Comparison of ENCODE assay signal across 8 mouse cellular contexts in the genomic region with DNA sequence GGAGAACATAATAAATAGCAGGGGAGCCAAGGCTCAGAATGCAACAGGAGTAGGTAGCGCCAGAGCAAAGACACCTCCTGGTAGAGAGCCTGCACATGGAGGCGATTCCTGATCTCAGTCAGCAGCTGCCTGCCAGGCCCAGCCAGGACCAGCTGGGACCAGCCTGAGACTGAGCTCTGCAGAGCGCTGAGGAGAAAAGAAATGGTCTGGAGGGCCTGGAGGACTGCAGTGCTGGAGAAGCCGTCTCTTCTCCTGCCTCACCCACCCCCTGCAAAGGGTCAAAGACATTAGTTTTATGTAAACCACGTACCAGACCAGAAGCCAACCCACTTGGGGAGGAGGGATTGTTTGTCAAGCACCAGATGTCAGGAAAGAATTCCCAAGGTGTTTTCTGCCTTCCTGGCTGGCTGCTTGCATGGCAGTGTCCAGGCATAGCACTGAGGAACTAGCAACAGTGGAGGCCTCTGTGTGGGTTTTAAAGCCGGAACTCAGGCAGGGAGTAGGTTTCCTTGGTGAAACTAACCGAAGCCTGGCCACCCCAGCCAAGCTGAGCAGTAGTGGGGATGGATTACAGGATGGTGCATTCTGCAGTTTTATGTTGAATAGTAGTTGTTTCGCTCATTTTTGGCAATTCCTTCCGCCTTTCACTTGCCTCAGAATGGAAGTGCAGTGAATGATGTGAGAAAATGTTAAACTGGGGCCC.
DNase-seq lines count a peak whose midpoint lies in the region; ATAC-seq lines count a peak whose summit lies in the region.

No protein-coding gene starts in this region.

- DNase-seq in lung, postnatal 25 days (ENCODE audit: low spot score), result no peak
- DNase-seq in kidney, postnatal 36 days, result peak; percentile 74 to 82
- DNase-seq in natural killer cell, adult 2 months (ENCODE audit: low spot score in 2 of 2), result no peak
- DNase-seq in ovary, postnatal 36 days (ENCODE audit: low spot score), result no peak

- no peaks in the 10 kb centered on the region for H3K27me3 ChIP-seq in lung, embryonic 15.5 days
- no peaks in the 10 kb centered on the region for H3K27me3 ChIP-seq in heart, embryonic 15.5 days
- no peaks in the 10 kb centered on the region for H3K27me3 ChIP-seq in neural tube, embryonic 13.5 days
- H3K27me3 ChIP-seq in liver, embryonic 12.5 days (replicated peaks), result no peaks in the 10 kb centered on the region

- 0 out of 2 replicates have a peak, but pooled peaks cover 3% of the 10 kb centered on the region for H3K36me3 ChIP-seq in lung, embryonic 15.5 days
- no peaks in the 10 kb centered on the region; the same call in 1 of the 2 replicates for H3K36me3 ChIP-seq in heart, embryonic 15.5 days
- H3K36me3 ChIP-seq in neural tube, embryonic 13.5 days, result peaks cover 66% of the 10 kb centered on the region
- H3K36me3 ChIP-seq in liver, embryonic 12.5 days, result peaks cover 32% of the 10 kb centered on the region

- peak overlapping the region; percentile 79 for H3K27ac ChIP-seq in lung, embryonic 15.5 days
- H3K27ac ChIP-seq in heart, embryonic 15.5 days, result peak overlapping the region; percentile 17
- H3K27ac ChIP-seq in neural tube, embryonic 13.5 days (replicated peaks), result peak overlapping the region; percentile 88
- H3K27ac ChIP-seq in liver, embryonic 12.5 days, result no peak overlapping the region

- H3K9me3 ChIP-seq in lung, embryonic 15.5 days, result no peaks in the 10 kb centered on the region
- no peaks in the 10 kb centered on the region for H3K9me3 ChIP-seq in heart, embryonic 15.5 days (replicated peaks)
- no peaks in the 10 kb centered on the region for H3K9me3 ChIP-seq in neural tube, embryonic 13.5 days
- H3K9me3 ChIP-seq in liver, embryonic 12.5 days (replicated peaks), result no peaks in the 10 kb centered on the region

- ATAC-seq in lung, embryonic 15.5 days (ENCODE audit: borderline replicate concordance, extremely low read depth, low FRiP score, low TSS enrichment), result peak; percentile 68
- ATAC-seq in heart, embryonic 15.5 days (replicated peaks; ENCODE audit: insufficient number of reproducible peaks, insufficient read depth, low FRiP score, low read depth), result peak; percentile 56; the same call in 1 of the 2 replicates
- peak; percentile 29; the same call in 1 of the 2 replicates for ATAC-seq in neural tube, embryonic 13.5 days (ENCODE audit: low read depth)
- ATAC-seq in liver, embryonic 12.5 days, result no peak

- no peak overlapping the region for H3K4me3 ChIP-seq in lung, embryonic 15.5 days
- no peak overlapping the region for H3K4me3 ChIP-seq in heart, embryonic 15.5 days
- H3K4me3 ChIP-seq in neural tube, embryonic 13.5 days, result no peak overlapping the region
- H3K4me3 ChIP-seq in liver, embryonic 12.5 days, result no peak overlapping the region

- peaks cover 66% of the 10 kb centered on the region for H3K4me1 ChIP-seq in lung, embryonic 15.5 days
- H3K4me1 ChIP-seq in heart, embryonic 15.5 days (replicated peaks), result peaks cover 35% of the 10 kb centered on the region
- H3K4me1 ChIP-seq in neural tube, embryonic 13.5 days (replicated peaks), result peaks cover 65% of the 10 kb centered on the region
- no peaks in the 10 kb centered on the region for H3K4me1 ChIP-seq in liver, embryonic 12.5 days

- 36% methylated on average over 9 of the region's 9 CpGs for WGBS in lung, embryonic 15.5 days
- 64% methylated on average over 9 of the region's 9 CpGs for WGBS in heart, embryonic 15.5 days
- 46% methylated on average over 9 of the region's 9 CpGs for WGBS in neural tube, embryonic 13.5 days
- 72% methylated on average over 9 of the region's 9 CpGs for WGBS in liver, embryonic 12.5 days (ENCODE audit: insufficient replicate concordance)

- H3K4me2 ChIP-seq in lung, embryonic 15.5 days, result no peak overlapping the region
- no peak overlapping the region for H3K4me2 ChIP-seq in heart, embryonic 15.5 days
- no peak overlapping the region for H3K4me2 ChIP-seq in neural tube, embryonic 13.5 days
- no peak overlapping the region for H3K4me2 ChIP-seq in liver, embryonic 12.5 days

- no peak overlapping the region for H3K9ac ChIP-seq in lung, embryonic 15.5 days
- no peak overlapping the region for H3K9ac ChIP-seq in heart, embryonic 15.5 days
- peak overlapping the region; percentile 31; the same call in 1 of the 2 replicates for H3K9ac ChIP-seq in neural tube, embryonic 13.5 days
- no peak overlapping the region for H3K9ac ChIP-seq in liver, embryonic 12.5 days

Comparison
In these comparisons a context has a peak if more than half of its experiments do, and no peak if none do; other contexts are left out.
1. DNase-seq: peak in kidney, postnatal 36 days (2 of 2); none in lung, postnatal 25 days (single experiment), natural killer cell, adult 2 months (0 of 2) and ovary, postnatal 36 days (single experiment).